Mouse (Mus musculus) spleen, postnatal 14 days (tissue): Measurements from ENCODE around the gene Ccnk.

Experiments used
- DNase-seq, 2 experiments: peaks; one replicate each; pipeline ENCODE4 v3.0.0; 2021 to 2022; ENCODE audit warnings: low spot score in 2 of 2

The Ccnk gene

GRCm38 (mm10) chr12:108246759-108247500 lies 67.6 kb downstream of the Ccnk start:
- no peak for DNase-seq

- DNase-seq, result no peak
Measured at GRCm38 (mm10) chr12:108249019-108249418, 69.6 kb downstream of the Ccnk start.

- DNase-seq, result no peak
Measured at GRCm38 (mm10) chr12:108249522-108249921, 70.1 kb downstream of the Ccnk start.

GRCm38 (mm10) chr12:108251034-108251792 lies 71.8 kb downstream of the Ccnk start:
- DNase-seq, result no peak

- no peak for DNase-seq
Measured at GRCm38 (mm10) chr12:108251825-108252542, 72.6 kb downstream of the Ccnk start.
